Mouse (Mus musculus): ENCODE data around the gene Copb1. TPM values are rescaled to one million over a fixed set of nuclear protein-coding genes. Genes with fewer than 3 reads are reported as not detected.
A peak's percentile ranks its signal among the peaks of the same experiment; 100 is the strongest.

Copb1 gene
- polyA plus RNA-seq, 1 experiment from 2014 or later: 90.5 TPM

DNA sequence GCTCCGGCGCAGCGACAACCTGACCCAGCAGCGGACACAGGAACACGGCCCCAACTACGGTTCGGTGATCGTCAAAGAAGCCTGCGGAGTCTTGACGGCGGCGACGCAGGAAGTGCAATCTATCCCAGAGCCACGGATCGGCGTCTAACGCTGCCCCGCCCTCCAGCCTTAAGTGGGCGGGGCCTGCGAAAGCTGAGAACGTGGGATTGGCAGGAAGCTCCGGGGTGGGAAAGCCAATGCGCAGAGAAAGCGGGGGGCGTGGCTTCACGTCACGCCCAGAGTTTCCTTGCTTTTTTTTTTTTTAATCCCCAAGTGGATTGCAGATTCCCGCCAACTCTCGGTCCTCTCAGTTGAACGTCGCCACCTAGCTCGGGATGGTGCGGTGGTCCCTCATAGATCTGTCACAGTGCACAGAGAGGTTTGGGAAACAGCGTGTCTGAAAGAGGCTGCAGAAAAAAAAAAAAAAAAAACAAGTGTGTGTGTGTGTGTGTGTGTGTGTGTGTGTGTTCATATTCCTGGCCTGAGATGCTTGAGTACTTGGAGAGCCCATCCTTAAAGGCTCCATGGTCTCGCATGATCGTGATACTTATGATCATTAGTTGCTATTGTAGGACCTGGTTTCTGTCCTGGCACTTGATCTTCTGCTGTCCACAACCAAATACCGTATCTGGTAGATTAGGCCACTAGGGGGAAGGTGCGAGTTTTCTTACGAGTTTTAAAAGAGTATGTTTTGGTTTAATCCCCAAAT is 21.7 kb upstream of the Copb1 start, which contains the start of gene Psma1:
Gene Psma1 (minus strand): TSS at position 114 of the 748 bp plus-strand sequence.
- Histone ChIP-seq H3K36me3 (peaks cover 33% of the 10 kb centered on the region), H3K27ac (peak within 1 kb of the TSS; percentile 92), H3K4me3 (peak within 1 kb of the TSS; percentile 96), H3K4me1 (replicated peaks) (peaks cover 11% of the 10 kb centered on the region), H3K27me3 (ENCODE audit: insufficient read depth, poor library complexity, severe bottlenecking) (no peaks in the 10 kb centered on the region), H3K9me3 (no peaks in the 10 kb centered on the region)
- peak; percentile 98 for DNase-seq (ENCODE audit: low spot score)
- WGBS: under 1% methylated on average over 39 of the region's 39 CpGs

GRCm38 (mm10) chr7:114275372-114276004 is 21.0 kb upstream of the Copb1 start:
- H3K9me3 ChIP-seq: no peaks in the 10 kb centered on the region
- peak overlapping the region; percentile 96 for H3K4me3 ChIP-seq
- DNase-seq (ENCODE audit: low spot score): no peak
- no peaks in the 10 kb centered on the region for H3K27me3 ChIP-seq (ENCODE audit: insufficient read depth, poor library complexity, severe bottlenecking)
- WGBS: 2% methylated on average over 24 of the region's 24 CpGs
- peaks cover 11% of the 10 kb centered on the region for H3K4me1 ChIP-seq (replicated peaks)
- H3K36me3 ChIP-seq: peaks cover 40% of the 10 kb centered on the region
- H3K27ac ChIP-seq: peak overlapping the region; percentile 92

GRCm38 (mm10) chr7:114268446-114268845 is 13.9 kb upstream of the Copb1 start:
- H3K4me1 ChIP-seq (replicated peaks): no peaks in the 10 kb centered on the region
- H3K27ac ChIP-seq: no peak overlapping the region
- DNase-seq (ENCODE audit: low spot score): no peak
- H3K9me3 ChIP-seq: peaks cover 8% of the 10 kb centered on the region
- WGBS: 97% methylated on average over 5 of the region's 5 CpGs
- H3K4me3 ChIP-seq: no peak overlapping the region
- peaks cover 98% of the 10 kb centered on the region for H3K36me3 ChIP-seq
- H3K27me3 ChIP-seq (ENCODE audit: insufficient read depth, poor library complexity, severe bottlenecking): no peaks in the 10 kb centered on the region

DNA sequence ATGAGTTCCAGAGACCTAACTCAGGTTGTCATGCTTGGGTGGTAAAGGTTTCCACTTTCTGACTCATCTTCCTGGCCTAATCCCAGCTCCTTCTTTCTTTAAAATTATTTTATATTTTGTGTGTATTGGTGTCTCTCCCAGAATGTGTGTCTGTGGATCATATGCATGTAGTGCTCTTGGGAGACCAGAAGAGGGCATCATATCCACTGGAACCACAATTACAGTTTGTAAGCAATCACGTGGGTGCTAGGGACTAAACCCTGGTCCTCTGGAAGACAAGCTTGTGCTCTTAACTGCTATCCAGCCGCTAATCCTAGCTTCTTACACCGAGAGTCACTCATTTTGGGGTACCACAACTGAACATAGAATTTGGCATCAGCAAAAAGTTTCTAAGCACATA is 2.8 kb downstream of the Copb1 start:
- Histone ChIP-seq H3K4me1 (replicated peaks) (peaks cover 4% of the 10 kb centered on the region; the same call in 1 of the 2 replicates), H3K4me3 (no peak overlapping the region), H3K27me3 (ENCODE audit: insufficient read depth, poor library complexity, severe bottlenecking) (no peaks in the 10 kb centered on the region), H3K36me3 (peaks cover 56% of the 10 kb centered on the region), H3K9me3 (peaks cover 7% of the 10 kb centered on the region; the same call in 1 of the 2 replicates), H3K27ac (no peak overlapping the region)
- no peak for DNase-seq (ENCODE audit: low spot score)
- 93% methylated on average over 3 of the region's 3 CpGs for WGBS

GRCm38 (mm10) chr7:114233980-114234379 is 20.5 kb downstream of the Copb1 start:
- no peak overlapping the region for H3K27ac ChIP-seq
- peaks cover 94% of the 10 kb centered on the region for H3K36me3 ChIP-seq
- H3K27me3 ChIP-seq (ENCODE audit: insufficient read depth, poor library complexity, severe bottlenecking): no peaks in the 10 kb centered on the region
- H3K9me3 ChIP-seq: no peaks in the 10 kb centered on the region
- WGBS: 90% methylated on average over 7 of the region's 7 CpGs
- H3K4me1 ChIP-seq (replicated peaks): no peaks in the 10 kb centered on the region
- no peak overlapping the region for H3K4me3 ChIP-seq
- no peak for DNase-seq (ENCODE audit: low spot score)

- WGBS: 92% methylated on average over 7 of the region's 7 CpGs
- H3K27ac ChIP-seq: no peak overlapping the region
- no peak for DNase-seq (ENCODE audit: low spot score)
- H3K36me3 ChIP-seq: peaks cover 94% of the 10 kb centered on the region
- H3K4me3 ChIP-seq: no peak overlapping the region
- no peaks in the 10 kb centered on the region for H3K27me3 ChIP-seq (ENCODE audit: insufficient read depth, poor library complexity, severe bottlenecking)
- no peaks in the 10 kb centered on the region for H3K4me1 ChIP-seq (replicated peaks)
- no peaks in the 10 kb centered on the region for H3K9me3 ChIP-seq
These were observed 21.5 kb downstream of the Copb1 start for GRCm38 (mm10) chr7:114232982-114233381.

- WGBS: 94% methylated on average over 3 of the region's 3 CpGs
- no peaks in the 10 kb centered on the region for H3K27me3 ChIP-seq (ENCODE audit: insufficient read depth, poor library complexity, severe bottlenecking)
- H3K4me3 ChIP-seq: no peak overlapping the region
- H3K36me3 ChIP-seq: peaks cover 94% of the 10 kb centered on the region
- no peaks in the 10 kb centered on the region for H3K4me1 ChIP-seq (replicated peaks)
- DNase-seq (ENCODE audit: low spot score): no peak
- no peak overlapping the region for H3K27ac ChIP-seq
- no peaks in the 10 kb centered on the region for H3K9me3 ChIP-seq
These were observed 22.7 kb downstream of the Copb1 start for GRCm38 (mm10) chr7:114231857-114232256.

GRCm38 (mm10) chr7:114226521-114226920 is 28.0 kb downstream of the Copb1 start:
- H3K27me3 ChIP-seq (ENCODE audit: insufficient read depth, poor library complexity, severe bottlenecking): no peaks in the 10 kb centered on the region
- no peak overlapping the region for H3K27ac ChIP-seq
- no peaks in the 10 kb centered on the region for H3K4me1 ChIP-seq (replicated peaks)
- no peak for DNase-seq (ENCODE audit: low spot score)
- no peaks in the 10 kb centered on the region for H3K9me3 ChIP-seq
- H3K36me3 ChIP-seq: peaks cover 76% of the 10 kb centered on the region
- H3K4me3 ChIP-seq: no peak overlapping the region
- 89% methylated on average over 1 of the region's 1 CpGs for WGBS

- H3K36me3 ChIP-seq: peaks cover 71% of the 10 kb centered on the region
- no peaks in the 10 kb centered on the region for H3K9me3 ChIP-seq
- no peaks in the 10 kb centered on the region for H3K4me1 ChIP-seq (replicated peaks)
- H3K27ac ChIP-seq: no peak overlapping the region
- no peak overlapping the region for H3K4me3 ChIP-seq
- H3K27me3 ChIP-seq (ENCODE audit: insufficient read depth, poor library complexity, severe bottlenecking): no peaks in the 10 kb centered on the region
- 90% methylated on average over 4 of the region's 4 CpGs for WGBS
- DNase-seq (ENCODE audit: low spot score): no peak
These were observed 34.1 kb downstream of the Copb1 start for GRCm38 (mm10) chr7:114220433-114220832.

- Histone ChIP-seq H3K36me3 (peaks cover 83% of the 10 kb centered on the region), H3K27ac (no peak overlapping the region), H3K27me3 (ENCODE audit: insufficient read depth, poor library complexity, severe bottlenecking) (no peaks in the 10 kb centered on the region), H3K4me3 (no peak overlapping the region), H3K9me3 (no peaks in the 10 kb centered on the region), H3K4me1 (replicated peaks) (no peaks in the 10 kb centered on the region)
- DNase-seq (ENCODE audit: low spot score): no peak
- 88% methylated on average over 2 of the region's 2 CpGs for WGBS
These were observed 37.6 kb downstream of the Copb1 start for GRCm38 (mm10) chr7:114216908-114217307.

GRCm38 (mm10) chr7:114214385-114214784 is 40.1 kb downstream of the Copb1 start:
- no peak for DNase-seq (ENCODE audit: low spot score)
- Histone ChIP-seq H3K27me3 (ENCODE audit: insufficient read depth, poor library complexity, severe bottlenecking) (no peaks in the 10 kb centered on the region), H3K4me3 (no peak overlapping the region), H3K9me3 (no peaks in the 10 kb centered on the region), H3K27ac (no peak overlapping the region), H3K4me1 (replicated peaks) (no peaks in the 10 kb centered on the region), H3K36me3 (peaks cover 60% of the 10 kb centered on the region)
- 89% methylated on average over 1 of the region's 1 CpGs for WGBS

- H3K4me3 ChIP-seq: no peak overlapping the region
- 74% methylated on average over 2 of the region's 2 CpGs for WGBS
- H3K27me3 ChIP-seq (ENCODE audit: insufficient read depth, poor library complexity, severe bottlenecking): no peaks in the 10 kb centered on the region
- H3K4me1 ChIP-seq (replicated peaks): no peaks in the 10 kb centered on the region
- peaks cover 57% of the 10 kb centered on the region for H3K36me3 ChIP-seq
- DNase-seq (ENCODE audit: low spot score): no peak
- no peaks in the 10 kb centered on the region for H3K9me3 ChIP-seq
- no peak overlapping the region for H3K27ac ChIP-seq
These were observed 41.0 kb downstream of the Copb1 start for GRCm38 (mm10) chr7:114213537-114213936.

GRCm38 (mm10) chr7:114210618-114211017 is 43.9 kb downstream of the Copb1 start:
- Histone ChIP-seq H3K9me3 (no peaks in the 10 kb centered on the region), H3K27ac (no peak overlapping the region), H3K4me3 (no peak overlapping the region), H3K27me3 (ENCODE audit: insufficient read depth, poor library complexity, severe bottlenecking) (no peaks in the 10 kb centered on the region), H3K4me1 (replicated peaks) (no peaks in the 10 kb centered on the region), H3K36me3 (peaks cover 33% of the 10 kb centered on the region)
- DNase-seq (ENCODE audit: low spot score): no peak
- WGBS: 89% methylated on average over 3 of the region's 3 CpGs
